Mouse (Mus musculus) urinary bladder, postnatal 25 days (tissue): ENCODE measurements around the gene Lamtor5.
A peak's percentile ranks its signal among the peaks of the same experiment; 100 is the strongest.

ENCODE experiments used
- DNase-seq: peaks from one replicate; pipeline ENCODE4 v3.0.0; 2022; ENCODE audit warnings: low spot score

Gene Lamtor5

DNA sequence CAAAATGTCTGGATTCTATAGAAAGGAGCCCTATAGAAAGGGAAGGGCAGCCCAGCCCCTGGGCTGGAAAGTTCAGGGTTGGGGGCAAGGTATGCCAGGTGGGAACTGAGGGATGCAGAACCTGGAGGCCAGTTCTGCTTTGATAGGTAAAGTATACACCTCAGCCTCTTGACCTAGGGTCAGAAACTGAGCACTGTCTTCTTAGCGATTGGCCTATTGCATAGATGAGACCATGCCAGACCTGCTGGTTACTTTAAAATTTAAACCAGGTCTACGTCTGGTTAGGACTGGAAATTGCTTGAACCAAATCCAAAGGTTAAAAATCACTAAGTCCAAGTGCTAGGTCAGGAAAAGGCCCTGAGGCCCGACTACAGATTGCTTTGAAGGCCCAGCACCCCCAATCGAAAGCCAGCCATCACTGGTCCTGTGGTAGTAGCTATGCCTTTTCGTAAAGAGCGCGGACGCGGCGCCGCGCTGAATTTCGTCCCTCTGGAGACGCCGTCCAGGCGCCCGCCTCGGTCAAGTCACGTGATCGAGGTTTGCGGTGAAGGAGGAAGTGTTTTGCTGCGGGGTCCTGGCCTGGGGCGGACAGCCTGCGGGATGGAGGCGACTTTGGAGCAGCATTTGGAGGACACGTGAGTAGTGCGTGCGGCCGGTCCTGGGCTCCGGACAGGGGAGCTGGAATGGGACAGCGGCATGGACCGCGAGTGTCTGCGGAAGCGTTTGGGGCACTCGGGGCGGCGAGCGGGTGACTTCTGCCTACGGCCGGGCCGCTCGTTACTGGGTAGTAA lies at the start of gene Lamtor5:
Gene Lamtor5 (plus strand): TSS at position 380 of the 791 bp plus-strand sequence.
- DNase-seq: peak; percentile 88

GRCm38 (mm10) chr3:107229221-107229620 lies 49.4 kb upstream of the Lamtor5 start:
- DNase-seq: no peak

DNA sequence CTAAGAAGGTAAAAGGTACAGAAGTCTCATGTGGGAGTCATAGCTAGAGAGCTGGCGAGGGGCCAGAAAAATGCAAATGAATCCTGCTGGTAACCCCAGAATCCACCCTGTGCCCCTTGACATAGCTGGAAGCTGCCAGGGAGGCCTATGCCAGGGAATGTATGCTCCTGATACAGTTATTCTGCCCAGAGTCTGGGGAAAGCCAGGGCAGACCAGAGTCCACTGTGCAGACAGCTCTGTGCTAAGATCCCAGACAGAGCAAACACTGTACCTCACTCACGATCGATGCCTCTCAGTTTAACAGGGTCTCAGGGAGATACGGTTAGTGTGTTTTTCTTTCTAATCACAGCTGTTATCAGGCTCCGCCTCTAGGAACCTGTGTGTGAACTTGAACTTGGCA lies 48.8 kb upstream of the Lamtor5 start:
- DNase-seq: no peak

DNA sequence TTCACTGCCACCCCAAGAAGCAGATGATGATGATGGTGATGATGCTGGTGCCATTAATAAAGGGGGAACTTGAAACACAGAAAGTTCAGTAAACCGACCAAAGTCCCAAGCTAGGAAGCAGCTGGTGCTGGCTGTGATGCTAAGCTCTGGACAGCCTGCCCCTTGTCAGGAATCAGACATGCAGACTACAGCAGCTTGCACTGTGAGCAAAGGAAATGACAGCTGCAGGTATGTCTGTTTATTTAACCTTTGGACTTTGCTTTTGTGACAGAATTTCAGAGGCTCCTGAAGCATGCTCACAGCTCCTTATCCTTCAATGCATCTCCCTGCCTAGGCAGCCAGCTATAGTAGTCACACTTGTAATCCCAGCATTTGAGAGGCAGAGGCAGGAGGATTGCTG lies 48.1 kb upstream of the Lamtor5 start, which contains the start of gene A630076J17Rik:
Gene A630076J17Rik (plus strand): TSS at position 88 of the 400 bp plus-strand sequence.
- no peak for DNase-seq

DNA sequence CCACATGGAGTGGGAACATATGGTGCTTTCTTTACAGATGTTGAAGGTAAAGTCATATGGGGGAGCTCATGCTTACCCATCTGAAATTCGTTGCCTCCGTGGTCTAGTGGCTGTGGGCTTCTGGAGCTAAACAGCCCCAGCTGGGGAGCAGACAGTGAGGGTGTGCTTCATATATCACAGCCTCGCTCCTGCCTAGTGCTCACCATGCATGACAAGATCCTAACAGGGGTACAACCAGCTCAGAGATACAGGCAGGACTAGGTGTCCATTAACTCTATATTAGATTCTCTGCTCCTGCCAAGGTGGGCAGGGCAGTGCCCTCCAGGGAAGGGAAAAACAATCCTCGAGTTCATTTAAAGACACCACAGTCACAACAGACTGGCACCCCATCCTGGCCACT lies 47.5 kb upstream of the Lamtor5 start:
- no peak for DNase-seq

- peak; percentile 87 for DNase-seq
Observed at GRCm38 (mm10) chr3:107233351-107233813, 45.3 kb upstream of the Lamtor5 start.

- DNase-seq: no peak
Observed at GRCm38 (mm10) chr3:107233945-107234344, 44.7 kb upstream of the Lamtor5 start.

GRCm38 (mm10) chr3:107238051-107238450 lies 40.6 kb upstream of the Lamtor5 start:
- DNase-seq: no peak

DNA sequence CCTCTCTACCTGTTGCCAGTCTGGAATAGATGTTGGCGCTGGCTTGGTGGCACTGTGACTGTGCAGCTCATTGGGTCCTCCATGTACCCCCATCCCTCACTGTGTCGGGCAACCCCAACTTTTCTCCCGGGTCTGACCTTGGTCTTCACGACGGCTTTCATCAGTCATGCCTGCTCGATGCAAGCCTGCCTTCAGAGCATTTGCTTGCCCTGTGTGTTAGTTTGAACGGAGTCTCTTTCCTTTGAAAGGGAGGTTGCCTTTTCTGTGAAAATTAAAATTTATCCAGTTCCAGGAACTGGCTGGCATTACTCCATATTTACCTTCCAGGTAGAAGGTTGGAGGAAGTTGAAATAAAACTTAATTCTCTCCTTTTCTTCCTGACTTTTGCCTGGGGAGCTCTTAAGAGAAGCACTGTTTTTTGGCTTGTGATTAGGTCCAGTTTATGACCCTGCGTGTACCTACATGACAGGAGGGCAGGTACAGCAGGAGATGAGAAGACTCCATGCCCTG lies 40.1 kb upstream of the Lamtor5 start:
- no peak for DNase-seq

- DNase-seq: no peak
Observed at GRCm38 (mm10) chr3:107239607-107240006, 39.1 kb upstream of the Lamtor5 start, which contains the start of gene Prok1. Gene Prok1, minus strand, starts transcription at chr3:107239707.

DNA sequence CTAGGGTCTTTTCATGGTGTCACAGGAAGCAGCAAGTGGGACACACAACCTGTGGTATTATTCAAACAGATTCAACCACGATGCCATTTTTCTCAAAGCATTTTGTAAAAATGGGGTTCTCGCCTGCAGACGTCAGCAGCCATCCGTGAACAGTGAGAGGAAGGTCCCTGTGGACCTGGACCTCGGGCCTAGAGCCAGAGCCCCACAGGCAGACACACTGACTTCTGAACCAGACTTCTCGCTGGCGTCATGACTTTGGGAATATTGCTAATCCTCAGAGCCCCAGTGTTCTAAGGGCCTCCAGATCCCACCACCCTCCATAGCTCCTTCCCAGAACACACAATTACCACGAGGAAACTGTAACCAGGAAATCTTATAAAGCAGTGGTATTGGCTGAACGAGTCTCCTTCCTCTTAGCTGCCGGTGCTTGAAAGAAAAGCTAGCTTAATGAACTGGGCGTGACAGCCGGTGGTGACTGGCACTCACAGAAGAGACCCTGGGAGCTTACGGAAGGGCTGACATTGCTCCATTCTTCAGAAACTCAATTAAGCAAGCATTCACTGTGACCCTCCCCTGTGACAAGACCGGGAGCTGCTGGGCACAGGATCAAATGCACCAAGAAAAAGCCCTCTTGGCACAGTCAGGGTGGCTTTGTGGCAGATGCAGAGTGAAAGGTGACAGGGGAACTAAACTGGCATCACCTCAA lies 37.1 kb upstream of the Lamtor5 start:
- no peak for DNase-seq

DNA sequence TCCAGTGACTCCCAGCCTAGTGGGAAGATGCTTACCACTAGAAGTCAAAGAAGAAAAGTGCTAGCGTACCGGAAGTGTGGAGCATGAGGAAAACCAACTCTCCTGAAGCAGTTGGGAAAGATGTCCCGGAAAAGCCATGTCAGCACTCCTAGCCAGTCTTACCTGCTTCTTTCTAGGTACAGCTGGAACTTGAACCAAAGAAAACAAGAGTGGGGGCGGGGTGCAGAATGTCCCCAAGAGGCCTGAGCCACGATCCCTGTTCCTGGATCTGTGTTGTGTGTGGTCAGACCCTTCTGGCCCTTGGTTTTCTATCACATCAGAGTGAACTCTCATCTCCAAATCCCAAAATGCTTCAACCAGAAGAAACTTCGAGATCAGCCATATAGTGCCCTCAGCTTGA lies 31.8 kb upstream of the Lamtor5 start:
- DNase-seq: no peak

GRCm38 (mm10) chr3:107249042-107249441 lies 29.6 kb upstream of the Lamtor5 start:
- no peak for DNase-seq

GRCm38 (mm10) chr3:107250320-107250719 lies 28.3 kb upstream of the Lamtor5 start:
- DNase-seq: no peak

DNA sequence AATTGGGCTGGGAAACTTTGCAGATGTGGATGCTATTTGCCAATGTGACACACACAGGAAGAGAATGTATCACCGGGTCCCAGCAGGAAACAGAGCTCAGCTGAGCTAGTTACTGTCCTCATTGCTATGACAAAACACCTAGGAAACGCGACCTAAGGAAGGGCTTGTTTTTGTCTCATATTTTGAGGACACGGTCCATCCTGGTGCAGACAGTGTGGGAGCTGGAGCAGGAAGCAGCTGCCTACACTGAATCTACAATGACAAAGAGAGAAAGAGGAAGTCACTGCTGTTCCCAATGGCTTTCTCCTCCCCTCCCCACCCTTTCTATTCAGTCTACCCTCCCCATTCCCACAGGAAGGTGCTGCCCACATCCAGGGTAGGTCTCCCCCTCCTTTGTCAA lies 26.6 kb upstream of the Lamtor5 start:
- DNase-seq: no peak

DNA sequence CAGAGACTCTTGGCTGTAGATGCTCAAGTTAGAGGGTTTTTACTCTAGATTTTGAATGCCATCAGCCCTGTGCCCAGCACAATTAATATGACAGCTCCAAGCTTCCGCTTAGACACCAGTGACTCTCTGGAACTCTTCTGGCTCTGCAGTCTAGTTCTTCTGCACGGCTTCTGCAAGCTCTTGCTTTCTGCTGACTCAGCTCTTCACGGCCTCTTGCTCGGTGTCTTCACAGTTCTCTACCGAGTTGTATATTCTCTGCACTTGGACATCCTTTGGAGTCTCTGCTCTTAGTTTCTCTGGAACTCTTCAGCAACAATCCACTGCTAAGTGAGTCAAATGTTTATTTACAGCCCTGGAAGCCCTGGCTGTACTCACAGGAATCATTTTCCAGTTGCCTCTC lies 24.7 kb upstream of the Lamtor5 start:
- DNase-seq: no peak

DNA sequence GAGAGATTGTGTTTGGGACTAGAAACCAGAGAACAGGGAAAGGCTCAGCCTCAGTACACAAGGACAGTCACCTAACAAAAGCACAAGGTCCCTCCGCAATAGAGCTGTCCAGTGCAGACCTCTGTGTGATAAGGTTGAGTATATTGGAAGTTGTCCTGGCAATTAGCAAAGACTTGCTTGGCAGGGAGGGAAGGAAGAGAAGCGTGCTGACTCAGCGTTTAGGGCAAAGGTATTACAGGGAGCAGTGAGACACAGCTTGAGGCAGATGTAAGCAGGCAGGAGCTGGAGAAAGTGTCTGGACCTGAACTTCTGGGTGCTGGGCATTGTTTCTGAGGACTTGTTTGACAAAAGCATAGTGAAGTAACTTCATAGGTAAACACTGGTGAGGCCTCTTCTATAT lies 22.7 kb upstream of the Lamtor5 start:
- no peak for DNase-seq

- no peak for DNase-seq
Observed at GRCm38 (mm10) chr3:107256724-107257123, 21.9 kb upstream of the Lamtor5 start.

DNA sequence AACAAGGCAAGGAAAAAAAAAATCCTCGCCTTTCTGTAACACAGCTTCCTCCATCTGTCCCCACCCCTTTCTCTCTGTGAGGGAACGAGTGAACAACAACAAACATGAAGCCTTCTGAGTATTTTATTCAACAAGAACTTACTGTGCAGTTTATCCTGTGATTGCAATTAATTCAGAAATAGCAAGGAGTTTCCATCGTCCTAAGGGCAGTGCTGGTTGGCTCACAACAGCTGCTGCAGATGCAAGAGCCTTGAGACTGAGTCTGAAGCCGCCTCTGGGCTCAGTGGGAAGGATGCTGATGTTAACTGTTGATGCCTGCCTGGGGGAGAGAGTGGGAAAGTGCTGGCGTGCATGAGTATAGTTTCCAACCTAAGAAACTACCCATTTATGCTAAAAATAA lies 20.7 kb upstream of the Lamtor5 start:
- no peak for DNase-seq

DNA sequence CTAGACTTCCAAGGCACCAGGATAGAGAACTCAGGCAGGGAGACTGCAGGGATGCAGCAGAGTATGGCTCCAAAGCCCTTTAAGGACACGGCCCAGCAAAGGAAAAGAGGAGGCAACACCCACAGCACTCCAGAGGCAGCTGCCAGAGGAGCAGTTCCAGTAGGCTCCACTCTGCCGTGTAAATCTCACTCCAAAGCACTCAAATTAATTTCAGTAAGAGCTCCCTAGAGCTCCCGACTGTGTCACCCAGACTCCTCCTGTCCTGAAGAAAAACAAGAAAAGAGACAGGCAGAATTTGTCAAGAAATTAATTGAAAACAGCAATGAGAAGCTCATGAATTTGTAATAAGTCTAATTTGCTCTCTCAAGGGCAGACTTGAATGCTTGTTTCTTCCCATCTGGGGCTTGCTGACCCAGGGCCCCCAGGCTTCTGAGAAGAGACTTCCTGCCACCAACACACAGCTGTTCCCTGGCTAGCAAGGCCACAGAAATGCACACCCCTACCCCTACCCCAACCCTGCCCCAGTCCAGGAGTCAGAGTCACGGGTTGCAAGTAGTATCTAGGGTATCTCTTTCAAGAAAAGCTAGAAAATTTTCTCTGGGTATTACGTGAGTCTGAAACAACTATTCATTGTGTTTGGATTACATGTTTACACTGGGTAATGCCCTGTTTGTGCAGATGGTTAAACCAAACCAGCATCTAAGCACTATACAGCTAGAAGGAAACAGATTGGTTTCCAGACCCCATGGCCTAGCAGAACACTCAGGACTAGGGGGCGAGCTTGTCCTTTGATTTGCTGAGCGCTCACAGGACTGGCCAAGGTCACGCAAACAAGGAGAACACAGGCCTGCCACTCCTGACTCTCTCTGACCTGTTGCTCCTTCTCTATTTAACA lies 17.5 kb upstream of the Lamtor5 start:
- no peak for DNase-seq

- DNase-seq: no peak
Observed at GRCm38 (mm10) chr3:107261851-107262165, 16.9 kb upstream of the Lamtor5 start.

DNA sequence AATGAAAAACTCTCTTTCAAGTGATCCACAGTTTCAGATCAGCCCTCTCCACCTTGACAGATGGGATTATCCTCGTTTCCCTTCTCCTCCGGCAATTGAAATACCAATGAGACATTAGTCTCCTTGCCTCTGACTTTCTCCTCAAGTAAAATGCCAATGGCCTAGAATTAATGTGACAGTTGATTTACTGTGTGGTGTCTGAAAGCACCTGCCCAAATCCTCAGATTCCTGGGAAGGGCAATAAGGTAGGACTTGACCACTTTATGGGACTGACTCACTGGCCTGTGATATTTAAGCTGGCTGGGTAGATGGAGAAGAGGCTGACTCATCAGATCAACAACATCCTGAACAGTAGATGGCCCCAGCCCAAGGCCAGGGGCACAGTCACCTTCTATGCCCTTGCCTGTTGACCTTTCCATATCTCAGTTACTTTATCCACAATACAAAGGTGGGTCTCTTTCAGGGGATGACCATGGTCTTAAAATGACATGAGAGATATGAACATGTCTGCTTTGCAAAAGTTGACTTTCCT lies 11.8 kb upstream of the Lamtor5 start:
- DNase-seq: no peak
